Mouse (Mus musculus): ENCODE measurements around the gene Cd81.

The Cd81 gene

GRCm38 (mm10) chr7:143112395-143112794, 59.9 kb downstream of the Cd81 start:
- no peak for DNase-seq (ENCODE audit: low read depth, low spot score)

DNA sequence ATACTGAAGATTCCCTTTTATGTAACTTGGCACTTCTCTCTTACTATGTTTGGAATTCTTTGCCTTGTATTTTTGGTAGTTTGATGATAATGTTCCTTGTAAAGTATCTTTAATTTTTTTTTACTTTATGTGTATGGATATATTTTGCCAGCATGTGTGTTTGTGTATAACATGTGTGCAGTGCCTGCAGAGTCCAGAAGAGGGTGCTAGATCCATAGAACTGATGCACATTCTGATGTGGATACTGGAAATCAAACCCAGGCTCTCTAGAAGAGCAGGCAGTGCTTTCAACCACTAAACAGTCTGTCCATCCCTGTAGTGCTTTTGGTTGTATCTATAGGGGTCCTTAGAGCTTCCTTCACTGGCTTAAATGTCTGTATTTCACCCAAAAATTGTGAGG, 62.2 kb downstream of the Cd81 start:
- DNase-seq (ENCODE audit: low read depth, low spot score) = no peak

GRCm38 (mm10) chr7:143116521-143116920, 64.0 kb downstream of the Cd81 start:
- no peak for DNase-seq (ENCODE audit: low read depth, low spot score)

Data from brain, embryonic 18.5 days (tissue).